Mouse (Mus musculus) heart, postnatal 10 days (tissue): Measurements from ENCODE around the gene Zdhhc19. TPM values are rescaled to one million over a fixed set of nuclear protein-coding genes. Genes with fewer than 3 reads are reported as not detected.

Experiments used
- DNase-seq, 2 experiments: peaks; one replicate each; pipeline ENCODE4 v3.0.0; 2021
- intact Hi-C: fragments of 180-260 bp; cut with DNase I; formaldehyde crosslinking; loops from one replicate; pipeline ENCODE4 v1.15.1; 2025
- total RNA-seq, 2 experiments: library from RNA; stranded (reverse); gene quantifications; 2 replicates each; pipeline ENCODE4 v1.2.3; 2021

Gene Zdhhc19
- total RNA-seq, 2 experiments from 2014 or later: not detected

GRCm38 (mm10) chr16:32511827-32512490 lies 15.9 kb downstream of the Zdhhc19 start:
- DNase-seq: no peak
- intact Hi-C loops: no loop called here

GRCm38 (mm10) chr16:32512921-32513320 lies 16.9 kb downstream of the Zdhhc19 start:
- intact Hi-C loops: no loop called here

GRCm38 (mm10) chr16:32513401-32513800 lies 17.3 kb downstream of the Zdhhc19 start:
- intact Hi-C loops: no loop called here
- DNase-seq: no peak

More at GRCm38 (mm10) chr16:32512921-32513320, 16.9 kb downstream of the Zdhhc19 start:
- no peak for DNase-seq

- DNase-seq: no peak
- intact Hi-C loops: no loop called here
Observed at GRCm38 (mm10) chr16:32513948-32514347, 17.9 kb downstream of the Zdhhc19 start.

GRCm38 (mm10) chr16:32516006-32516962 lies 20.2 kb downstream of the Zdhhc19 start:
- no peak for DNase-seq
- intact Hi-C loops: no loop called here

- intact Hi-C loops: no loop called here
- DNase-seq: no peak
Observed at GRCm38 (mm10) chr16:32517785-32518481, 21.9 kb downstream of the Zdhhc19 start.

- no peak for DNase-seq
- intact Hi-C loops: loop anchor here (5.0 kb wide), 1 partner anchor 92 kb away; no protein-coding TSS in a partner anchor
Observed at GRCm38 (mm10) chr16:32519656-32520371, 23.7 kb downstream of the Zdhhc19 start.

GRCm38 (mm10) chr16:32520372-32520748 lies 24.3 kb downstream of the Zdhhc19 start:
- DNase-seq: no peak
- intact Hi-C loops: loop anchor here (5.0 kb wide), 1 partner anchor 92 kb away; no protein-coding TSS in a partner anchor

- intact Hi-C loops: loop anchor here (5.0 kb wide), 1 partner anchor 90 kb away; no protein-coding TSS in a partner anchor
- peak in 1 of 2 experiments; percentile 35 for DNase-seq
Observed at GRCm38 (mm10) chr16:32522578-32523194, 26.6 kb downstream of the Zdhhc19 start.

- peak; percentile 70 to 73 for DNase-seq
- intact Hi-C loops: loop anchor here (5.0 kb wide), 1 partner anchor 89 kb away; no protein-coding TSS in a partner anchor
Observed at GRCm38 (mm10) chr16:32523462-32524243, 27.6 kb downstream of the Zdhhc19 start.

- intact Hi-C loops: loop anchor here (5.0 kb wide), 1 partner anchor 88 kb away; no protein-coding TSS in a partner anchor
- DNase-seq: peak; percentile 47 to 65
Observed at GRCm38 (mm10) chr16:32524244-32524615, 28.2 kb downstream of the Zdhhc19 start.

- peak; percentile 49 to 63 for DNase-seq
- intact Hi-C loops: no loop called here
Observed at GRCm38 (mm10) chr16:32526906-32527305, 30.8 kb downstream of the Zdhhc19 start.

GRCm38 (mm10) chr16:32532878-32533826 lies 37.1 kb downstream of the Zdhhc19 start:
- intact Hi-C loops: no loop called here

GRCm38 (mm10) chr16:32535157-32535751 lies 39.2 kb downstream of the Zdhhc19 start:
- DNase-seq: peak; percentile 43 to 57
- intact Hi-C loops: no loop called here

More at GRCm38 (mm10) chr16:32532878-32533826, 37.1 kb downstream of the Zdhhc19 start:
- DNase-seq: no peak

- intact Hi-C loops: no loop called here
- DNase-seq: no peak
Observed at GRCm38 (mm10) chr16:32537867-32538660, 42.0 kb downstream of the Zdhhc19 start.

GRCm38 (mm10) chr16:32538761-32539255 lies 42.7 kb downstream of the Zdhhc19 start:
- intact Hi-C loops: no loop called here
- DNase-seq: no peak
